Mouse (Mus musculus) heart, adult 2 months (tissue): ENCODE measurements around the gene Crim1.

Source experiments
- CTCF ChIP-seq: fragments of 200-600 bp; IDR thresholded peaks from 2 replicates; pipeline ENCODE4 v1.8.1; 2022; ENCODE audit warnings: antibody characterized with exemption, mild to moderate bottlenecking, moderate library complexity
- POLR2A ChIP-seq: fragments of 200-500 bp; IDR thresholded peaks from 2 replicates; pipeline ENCODE4 v1.6.1; 2011; ENCODE audit warnings: mild to moderate bottlenecking, low read depth, low read length, control low read depth; ENCODE audit not compliant: insufficient read depth

- TF ChIP-seq CTCF, result no peak
- no peak for TF ChIP-seq POLR2A
Observed at GRCm38 (mm10) chr17:78261684-78262083, 61.6 kb downstream of the Crim1 start.
